ENCODE assay signal across 8 mouse cellular contexts in genomic region chr5:67096378-67096771, GRCm38 (mm10). TPM values are rescaled to one million over a fixed set of nuclear protein-coding genes. Genes with fewer than 3 reads are reported as not detected.
DNase-seq lines count a peak whose midpoint lies in the region; ATAC-seq lines count a peak whose summit lies in the region.

No protein-coding gene starts in this region.

- 0% methylated on average over 28 of the region's 28 CpGs for WGBS in embryonic facial prominence, embryonic 11.5 days
- under 1% methylated on average over 21 of the region's 28 CpGs for WGBS in hindbrain, embryonic 16.5 days
- 1% methylated on average over 25 of the region's 28 CpGs for WGBS in lung, embryonic 16.5 days

- ATAC-seq in embryonic facial prominence, embryonic 11.5 days (replicated peaks; ENCODE audit: insufficient number of reproducible peaks, low FRiP score, low TSS enrichment, low read depth), result no peak
- no peak for ATAC-seq in hindbrain, embryonic 16.5 days
- ATAC-seq in lung, embryonic 16.5 days (ENCODE audit: low read depth), result peak; percentile 20; the same call in 1 of the 2 replicates

- H3K27me3 ChIP-seq in embryonic facial prominence, embryonic 11.5 days (ENCODE audit: control insufficient read depth, insufficient read depth, low read length), result peaks cover 70% of the 10 kb centered on the region
- peaks cover 40% of the 10 kb centered on the region for H3K27me3 ChIP-seq in hindbrain, embryonic 16.5 days (replicated peaks; ENCODE audit: control insufficient read depth, insufficient read depth, low read length)
- peaks cover 86% of the 10 kb centered on the region for H3K27me3 ChIP-seq in lung, embryonic 16.5 days (ENCODE audit: control insufficient read depth, insufficient read depth, low read depth, low read length)

- H3K4me2 ChIP-seq in embryonic facial prominence, embryonic 11.5 days (ENCODE audit: low read depth, low read length), result peak overlapping the region; percentile 48
- H3K4me2 ChIP-seq in hindbrain, embryonic 16.5 days (ENCODE audit: low read length), result peak overlapping the region; percentile 40
- H3K4me2 ChIP-seq in lung, embryonic 16.5 days (ENCODE audit: low read depth, low read length), result peak overlapping the region; percentile 51

- peak; percentile 26 for DNase-seq in kidney, adult 18-20 months
- DNase-seq in kidney, adult 8-10 months, result no peak
- peak; percentile 36 for DNase-seq in embryonic facial prominence, embryonic 11.5 days (ENCODE audit: low spot score)
- no peak for DNase-seq in left cerebral cortex, adult 11 months (ENCODE audit: low spot score)
- DNase-seq in spleen, postnatal 4 days (ENCODE audit: low spot score in 2 of 2), result no peak
- no peak for DNase-seq in c-Kit-positive CD71-positive TER-119-positive erythroid progenitor cells, embryonic 14.5 days (ENCODE audit: low spot score)

- H3K9me3 ChIP-seq in embryonic facial prominence, embryonic 11.5 days (replicated peaks; ENCODE audit: control insufficient read depth, low read length), result no peaks in the 10 kb centered on the region
- no peaks in the 10 kb centered on the region for H3K9me3 ChIP-seq in hindbrain, embryonic 16.5 days (ENCODE audit: control insufficient read depth, low read length)
- no peaks in the 10 kb centered on the region for H3K9me3 ChIP-seq in lung, embryonic 16.5 days (ENCODE audit: control insufficient read depth, low read length)

- peak overlapping the region; percentile 34 for H3K4me3 ChIP-seq in embryonic facial prominence, embryonic 11.5 days (ENCODE audit: low read depth, low read length)
- H3K4me3 ChIP-seq in hindbrain, embryonic 16.5 days (ENCODE audit: low read length), result peak overlapping the region; percentile 31
- H3K4me3 ChIP-seq in lung, embryonic 16.5 days (ENCODE audit: low read length), result peak overlapping the region; percentile 41

- H3K27ac ChIP-seq in embryonic facial prominence, embryonic 11.5 days (replicated peaks; ENCODE audit: low read depth, low read length), result no peak overlapping the region
- H3K27ac ChIP-seq in hindbrain, embryonic 16.5 days (ENCODE audit: low read depth, low read length), result peak overlapping the region; percentile 32; the same call in 1 of the 2 replicates
- no peak overlapping the region for H3K27ac ChIP-seq in lung, embryonic 16.5 days (ENCODE audit: low read length)

- H3K36me3 ChIP-seq in embryonic facial prominence, embryonic 11.5 days (replicated peaks; ENCODE audit: control insufficient read depth, insufficient read depth, low read depth, low read length), result no peaks in the 10 kb centered on the region
- no peaks in the 10 kb centered on the region for H3K36me3 ChIP-seq in hindbrain, embryonic 16.5 days (ENCODE audit: control insufficient read depth, insufficient read depth, low read length)
- no peaks in the 10 kb centered on the region for H3K36me3 ChIP-seq in lung, embryonic 16.5 days (ENCODE audit: control insufficient read depth, insufficient read depth, low read length)

- peak overlapping the region; percentile 25; the same call in 1 of the 2 replicates for H3K9ac ChIP-seq in embryonic facial prominence, embryonic 11.5 days (replicated peaks; ENCODE audit: low read length)
- H3K9ac ChIP-seq in hindbrain, embryonic 16.5 days (ENCODE audit: low read depth, low read length), result 0 out of 2 replicates have a peak overlapping the region, but pooled peaks have one; percentile 23
- no peak overlapping the region for H3K9ac ChIP-seq in lung, embryonic 16.5 days (ENCODE audit: low read length)

- H3K4me1 ChIP-seq in embryonic facial prominence, embryonic 11.5 days (ENCODE audit: control insufficient read depth, insufficient read depth, low read length), result peaks cover 5% of the 10 kb centered on the region
- no peaks in the 10 kb centered on the region for H3K4me1 ChIP-seq in hindbrain, embryonic 16.5 days (ENCODE audit: control insufficient read depth, insufficient read depth, low read depth, low read length)
- H3K4me1 ChIP-seq in lung, embryonic 16.5 days (replicated peaks; ENCODE audit: control insufficient read depth, insufficient read depth, low read length), result peaks cover 5% of the 10 kb centered on the region

RNA-seq across cellular contexts. Expression of gene Phox2b, which starts 2.7 kb away (rescaled TPM):
- 4.1 and 5.1 TPM in 2 replicates for polyA plus RNA-seq in embryonic facial prominence, embryonic 11.5 days (2014; fragmentation: Nextera tagmentation; extraction: Ambion mirVana)
- polyA plus RNA-seq in hindbrain, embryonic 16.5 days (2015; fragmentation: Nextera tagmentation; extraction: Ambion mirVana), result 12.3 and 19.5 TPM in 2 replicates
- polyA plus RNA-seq in lung, embryonic 16.5 days (2015; fragmentation: Nextera tagmentation; extraction: Ambion mirVana), result 0.75 and 0.99 TPM in 2 replicates

Comparison
In these comparisons a context has a peak if more than half of its experiments do, and no peak if none do; other contexts are left out.
1. DNase-seq: peak in kidney, adult 18-20 months (single experiment) and embryonic facial prominence, embryonic 11.5 days (single experiment); none in kidney, adult 8-10 months (0 of 2), left cerebral cortex, adult 11 months (single experiment), spleen, postnatal 4 days (0 of 2) and c-Kit-positive CD71-positive TER-119-positive erythroid progenitor cells, embryonic 14.5 days (single experiment).
2. Peak in every context shown above with its lines, with median percentiles within 50 percentile points of each other: H3K4me2 ChIP-seq and H3K4me3 ChIP-seq.